Mouse (Mus musculus) yolk sac, embryonic 10.5 days (tissue): ENCODE data around the gene Icam1.
A peak's percentile ranks its signal among the peaks of the same experiment; 100 is the strongest.

ENCODE experiments used
- DNase-seq: peaks from one replicate; pipeline ENCODE4 v3.0.0-alpha.2; 2017; ENCODE audit warnings: low spot score

The Icam1 gene

GRCm38 (mm10) chr9:21051578-21051977 is 35.8 kb downstream of the Icam1 start:
- DNase-seq, result no peak

- peak; percentile 68 for DNase-seq
Observed at GRCm38 (mm10) chr9:21062928-21063327, 47.1 kb downstream of the Icam1 start.

GRCm38 (mm10) chr9:21067006-21067684 is 51.4 kb downstream of the Icam1 start, which contains the start of gene Zglp1:
Gene Zglp1, minus strand, starts transcription at chr9:21067093.
- DNase-seq, result no peak

GRCm38 (mm10) chr9:21072641-21073040 is 56.9 kb downstream of the Icam1 start:
- no peak for DNase-seq

GRCm38 (mm10) chr9:21073044-21073840 is 57.5 kb downstream of the Icam1 start, which contains the start of the genes Gm49373 and Fdx1l:
Gene Gm49373, minus strand, starts transcription at chr9:21073096.
Gene Fdx1l, minus strand, starts transcription at chr9:21073614.
- peak; percentile 91 for DNase-seq

GRCm38 (mm10) chr9:21074173-21074572 is 58.4 kb downstream of the Icam1 start:
- DNase-seq, result no peak

GRCm38 (mm10) chr9:21075625-21076024 is 59.8 kb downstream of the Icam1 start:
- DNase-seq, result no peak
